Mouse (Mus musculus): ENCODE data around the gene Syne1. TPM values are rescaled to one million over a fixed set of nuclear protein-coding genes. Genes with fewer than 3 reads are reported as not detected.

The Syne1 gene
- polyA plus RNA-seq, 1 experiment from 2014 or later = 2.4 TPM

DNA sequence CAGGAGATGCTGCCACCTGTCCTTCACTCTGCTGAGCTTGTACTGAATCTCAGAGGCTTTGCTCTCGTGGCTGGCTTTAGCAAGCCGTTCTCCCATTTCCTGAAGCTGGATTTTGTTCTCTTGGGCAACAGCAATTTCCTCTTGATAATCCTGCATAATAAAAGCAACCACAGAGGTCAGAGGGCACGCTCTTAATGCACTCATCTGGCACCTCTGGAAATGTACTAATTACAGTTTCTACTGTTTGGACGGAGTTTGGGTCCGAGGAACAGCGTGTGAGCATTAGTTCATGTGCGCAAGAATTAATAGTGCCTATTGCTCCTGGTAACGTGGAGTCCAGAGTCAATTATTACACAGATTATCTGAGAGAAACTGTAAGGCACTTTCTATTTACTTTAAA, 479.2 kb downstream of the Syne1 start:
- Histone ChIP-seq H3K9ac (ENCODE audit: low read length) (no peak overlapping the region), H3K9me3 (ENCODE audit: control insufficient read depth, low read length) (no peaks in the 10 kb centered on the region), H3K27ac (ENCODE audit: low read depth, low read length) (no peak overlapping the region), H3K4me3 (ENCODE audit: low read depth, low read length) (no peak overlapping the region), H3K4me1 (replicated peaks; ENCODE audit: control insufficient read depth, insufficient read depth, low read length) (no peaks in the 10 kb centered on the region), H3K4me2 (ENCODE audit: low read depth, low read length, severe bottlenecking) (no peak overlapping the region), H3K27me3 (ENCODE audit: control insufficient read depth, insufficient read depth, low read length) (no peaks in the 10 kb centered on the region), H3K36me3 (ENCODE audit: control insufficient read depth, insufficient read depth, low read length) (no peaks in the 10 kb centered on the region)
- DNase-seq (ENCODE audit: low spot score) (no peak), ATAC-seq (replicated peaks; ENCODE audit: low FRiP score) (no peak)
- WGBS = 83% methylated on average over 8 of the region's 8 CpGs

DNA sequence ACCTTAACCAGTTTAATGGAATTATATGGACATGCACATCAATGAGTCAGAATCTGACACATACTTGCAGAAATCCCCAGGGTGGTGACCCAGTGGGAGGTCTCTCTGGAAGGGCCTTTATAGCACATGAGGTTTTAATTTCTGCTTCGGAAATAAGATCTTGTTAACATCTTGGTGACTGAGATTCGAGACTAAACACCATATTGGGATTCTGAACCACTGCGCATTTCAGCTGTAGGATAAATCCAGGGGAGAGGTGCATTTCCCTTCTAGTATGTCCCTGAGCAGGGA, 480.4 kb downstream of the Syne1 start:
- Histone ChIP-seq H3K9me3 (ENCODE audit: control insufficient read depth, low read length) (no peaks in the 10 kb centered on the region), H3K4me3 (ENCODE audit: low read depth, low read length) (no peak overlapping the region), H3K27me3 (ENCODE audit: control insufficient read depth, insufficient read depth, low read length) (no peaks in the 10 kb centered on the region), H3K4me2 (ENCODE audit: low read depth, low read length, severe bottlenecking) (no peak overlapping the region), H3K9ac (ENCODE audit: low read length) (no peak overlapping the region), H3K4me1 (replicated peaks; ENCODE audit: control insufficient read depth, insufficient read depth, low read length) (no peaks in the 10 kb centered on the region), H3K36me3 (ENCODE audit: control insufficient read depth, insufficient read depth, low read length) (no peaks in the 10 kb centered on the region), H3K27ac (ENCODE audit: low read depth, low read length) (no peak overlapping the region)
- ATAC-seq (replicated peaks; ENCODE audit: low FRiP score) = no peak
- no peak for DNase-seq (ENCODE audit: low spot score)
- 78% methylated on average over 3 of the region's 3 CpGs for WGBS

DNA sequence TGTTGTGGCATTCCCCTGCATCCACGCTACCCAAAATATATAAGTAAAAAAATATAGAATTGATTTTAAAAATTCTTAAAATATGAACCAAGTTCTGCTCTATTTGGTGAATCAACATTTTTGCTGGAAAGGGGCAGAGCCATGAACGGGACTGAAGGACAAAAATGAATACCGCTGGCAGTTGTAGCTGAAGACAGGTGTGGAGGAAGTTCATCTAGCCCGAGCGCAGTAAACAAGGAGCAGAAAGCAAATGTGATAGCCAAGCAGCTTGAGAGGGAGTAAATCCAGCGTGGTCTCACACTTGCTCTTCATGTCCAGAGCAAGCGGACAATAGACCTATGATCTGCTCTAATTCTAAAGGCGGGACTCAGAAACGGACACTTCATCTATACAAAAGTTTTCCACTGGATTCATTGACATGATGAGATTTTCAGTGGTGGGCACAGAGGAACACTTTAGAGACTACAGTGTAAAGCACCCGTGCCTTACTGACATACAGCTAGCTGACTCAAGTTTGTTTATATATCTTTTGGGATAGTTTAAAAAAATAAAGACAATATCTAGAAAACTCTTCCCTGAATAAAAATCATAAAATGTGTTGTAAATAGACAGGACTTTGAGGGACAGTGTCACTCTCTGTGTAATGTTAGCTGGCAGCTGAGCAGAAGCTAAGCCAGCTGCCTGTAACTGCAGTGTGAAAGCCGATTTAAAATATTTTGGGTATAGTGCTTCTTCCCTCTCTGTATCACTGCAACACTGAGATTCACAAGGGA, 480.9 kb downstream of the Syne1 start:
- H3K4me1 ChIP-seq (replicated peaks; ENCODE audit: control insufficient read depth, insufficient read depth, low read length) = no peaks in the 10 kb centered on the region
- H3K27ac ChIP-seq (ENCODE audit: low read depth, low read length) = no peak overlapping the region
- no peak overlapping the region for H3K4me3 ChIP-seq (ENCODE audit: low read depth, low read length)
- no peaks in the 10 kb centered on the region for H3K36me3 ChIP-seq (ENCODE audit: control insufficient read depth, insufficient read depth, low read length)
- WGBS = 88% methylated on average over 11 of the region's 11 CpGs
- no peak overlapping the region for H3K9ac ChIP-seq (ENCODE audit: low read length)
- H3K9me3 ChIP-seq (ENCODE audit: control insufficient read depth, low read length) = no peaks in the 10 kb centered on the region
- ATAC-seq (replicated peaks; ENCODE audit: low FRiP score) (no peak), DNase-seq (ENCODE audit: low spot score) (no peak)
- H3K27me3 ChIP-seq (ENCODE audit: control insufficient read depth, insufficient read depth, low read length) = no peaks in the 10 kb centered on the region
- no peak overlapping the region for H3K4me2 ChIP-seq (ENCODE audit: low read depth, low read length, severe bottlenecking)

DNA sequence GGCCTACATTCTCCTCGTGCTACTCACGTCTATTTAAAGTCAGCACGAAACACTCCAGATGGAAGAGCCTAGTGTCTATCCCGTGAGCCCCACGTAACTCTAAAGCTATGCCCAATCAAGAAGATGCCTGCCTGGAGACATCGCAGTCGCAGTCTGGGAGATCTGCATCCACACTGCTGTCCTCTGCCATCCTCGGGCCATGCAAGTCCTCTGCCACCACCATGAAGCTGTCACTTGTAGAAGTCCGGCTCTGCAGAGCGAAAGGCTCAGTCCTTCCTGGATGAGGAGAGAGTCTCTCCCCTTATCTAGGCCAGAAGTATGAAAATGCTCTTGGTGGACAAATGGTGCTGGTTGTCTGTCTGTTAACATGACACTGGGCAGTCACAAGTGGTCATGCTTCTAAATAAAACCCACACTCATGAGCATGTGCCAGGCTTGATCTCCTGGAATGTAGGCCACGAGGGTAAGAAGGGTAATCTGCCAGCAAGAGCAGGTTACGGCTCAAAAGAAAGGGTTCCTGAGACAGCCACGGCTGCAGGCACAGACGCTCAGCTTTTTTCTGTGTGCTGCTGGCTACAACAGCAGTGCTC, 482.5 kb downstream of the Syne1 start, which contains the start of gene Gm10097:
Gene Gm10097 (plus strand): TSS at position 517 of the 590 bp plus-strand sequence.
- DNase-seq (ENCODE audit: low spot score) (no peak), ATAC-seq (replicated peaks; ENCODE audit: low FRiP score) (no peak)
- Histone ChIP-seq H3K9ac (ENCODE audit: low read length) (no peak within 1 kb of the TSS), H3K4me2 (ENCODE audit: low read depth, low read length, severe bottlenecking) (no peak within 1 kb of the TSS), H3K9me3 (ENCODE audit: control insufficient read depth, low read length) (no peaks in the 10 kb centered on the region), H3K27me3 (ENCODE audit: control insufficient read depth, insufficient read depth, low read length) (no peaks in the 10 kb centered on the region), H3K4me3 (ENCODE audit: low read depth, low read length) (no peak within 1 kb of the TSS), H3K4me1 (replicated peaks; ENCODE audit: control insufficient read depth, insufficient read depth, low read length) (no peaks in the 10 kb centered on the region), H3K27ac (ENCODE audit: low read depth, low read length) (no peak within 1 kb of the TSS), H3K36me3 (ENCODE audit: control insufficient read depth, insufficient read depth, low read length) (no peaks in the 10 kb centered on the region)
- 90% methylated on average over 14 of the region's 14 CpGs for WGBS

DNA sequence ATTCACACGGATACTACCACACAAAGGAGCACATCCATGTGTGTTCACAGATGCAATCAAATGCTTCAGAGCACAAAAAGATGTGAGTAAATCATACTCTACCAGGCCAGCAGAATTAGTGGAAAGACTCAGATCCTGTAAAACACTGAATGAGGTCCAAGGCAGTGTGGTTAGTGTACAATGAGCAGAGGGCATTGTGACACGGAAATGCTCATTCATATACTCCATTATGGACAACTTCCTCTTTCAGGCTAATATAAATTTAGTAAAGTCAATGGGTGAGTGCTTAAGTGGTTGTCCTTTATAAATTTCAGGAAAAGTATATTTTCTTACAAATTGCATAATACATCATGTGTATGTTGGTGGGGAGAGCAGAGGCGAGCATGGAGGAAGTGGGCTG, 484.2 kb downstream of the Syne1 start:
- ATAC-seq (replicated peaks; ENCODE audit: low FRiP score) = no peak
- no peaks in the 10 kb centered on the region for H3K9me3 ChIP-seq (ENCODE audit: control insufficient read depth, low read length)
- WGBS = 87% methylated on average over 3 of the region's 3 CpGs

DNA sequence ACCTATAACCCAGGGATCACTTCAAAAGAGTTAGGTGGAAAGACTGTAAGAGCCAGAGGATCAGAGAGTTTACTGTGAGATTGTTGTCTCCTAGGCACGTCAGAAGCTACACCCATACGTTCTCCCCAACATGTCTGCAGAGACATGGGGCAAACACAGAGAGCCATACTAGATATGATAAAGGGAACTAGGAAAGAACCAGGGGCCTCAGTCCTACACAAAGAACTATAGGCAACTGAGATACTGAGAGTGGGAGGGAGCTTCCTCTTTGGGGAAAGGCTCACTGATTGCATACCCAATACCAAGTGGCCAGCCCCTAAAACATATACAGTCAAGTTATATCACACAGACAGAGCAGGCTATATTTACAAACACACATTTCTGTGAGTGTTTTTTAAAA, 491.3 kb downstream of the Syne1 start:
- ATAC-seq (replicated peaks; ENCODE audit: low FRiP score) (no peak), DNase-seq (ENCODE audit: low spot score) (no peak)
- Histone ChIP-seq H3K4me1 (replicated peaks; ENCODE audit: control insufficient read depth, insufficient read depth, low read length) (peaks cover 5% of the 10 kb centered on the region; the same call in 1 of the 2 replicates), H3K9ac (ENCODE audit: low read length) (no peak overlapping the region), H3K4me3 (ENCODE audit: low read depth, low read length) (no peak overlapping the region), H3K9me3 (ENCODE audit: control insufficient read depth, low read length) (no peaks in the 10 kb centered on the region), H3K4me2 (ENCODE audit: low read depth, low read length, severe bottlenecking) (no peak overlapping the region), H3K36me3 (ENCODE audit: control insufficient read depth, insufficient read depth, low read length) (no peaks in the 10 kb centered on the region), H3K27me3 (ENCODE audit: control insufficient read depth, insufficient read depth, low read length) (no peaks in the 10 kb centered on the region), H3K27ac (ENCODE audit: low read depth, low read length) (no peak overlapping the region)
- WGBS = 89% methylated on average over 2 of the region's 2 CpGs

More for the DNA sequence above, 484.2 kb downstream of the Syne1 start:
- Histone ChIP-seq H3K36me3 (ENCODE audit: control insufficient read depth, insufficient read depth, low read length) (no peaks in the 10 kb centered on the region), H3K4me3 (ENCODE audit: low read depth, low read length) (no peak overlapping the region), H3K4me1 (replicated peaks; ENCODE audit: control insufficient read depth, insufficient read depth, low read length) (no peaks in the 10 kb centered on the region), H3K9ac (ENCODE audit: low read length) (no peak overlapping the region), H3K27ac (ENCODE audit: low read depth, low read length) (no peak overlapping the region), H3K4me2 (ENCODE audit: low read depth, low read length, severe bottlenecking) (no peak overlapping the region), H3K27me3 (ENCODE audit: control insufficient read depth, insufficient read depth, low read length) (no peaks in the 10 kb centered on the region)
- DNase-seq (ENCODE audit: low spot score) = no peak

DNA sequence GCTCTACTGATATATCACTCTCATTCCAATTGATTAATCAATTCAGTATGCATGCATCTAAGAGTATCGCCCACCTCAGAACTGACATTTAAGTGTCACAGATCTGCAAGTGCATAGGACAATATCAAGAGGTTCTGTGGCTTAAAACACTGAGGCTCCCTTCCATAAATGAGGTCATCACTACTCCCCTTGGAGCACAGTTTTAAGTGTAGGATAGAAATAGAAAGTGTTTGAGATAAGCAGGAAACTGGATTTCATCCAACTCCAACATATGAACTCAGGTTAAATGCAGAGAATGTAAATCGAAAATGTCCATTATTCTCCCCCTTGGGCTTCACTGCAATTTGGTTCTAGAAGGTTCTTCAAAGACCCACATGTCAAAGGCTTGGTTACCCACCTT, 492.4 kb downstream of the Syne1 start:
- whole genome bisulfite sequencing = 84% methylated on average over 2 of the region's 2 CpGs
- Histone ChIP-seq H3K27ac (ENCODE audit: low read depth, low read length) (no peak overlapping the region), H3K4me2 (ENCODE audit: low read depth, low read length, severe bottlenecking) (no peak overlapping the region), H3K4me1 (replicated peaks; ENCODE audit: control insufficient read depth, insufficient read depth, low read length) (peaks cover 5% of the 10 kb centered on the region; the same call in 1 of the 2 replicates), H3K9ac (ENCODE audit: low read length) (no peak overlapping the region), H3K4me3 (ENCODE audit: low read depth, low read length) (no peak overlapping the region), H3K9me3 (ENCODE audit: control insufficient read depth, low read length) (no peaks in the 10 kb centered on the region), H3K27me3 (ENCODE audit: control insufficient read depth, insufficient read depth, low read length) (no peaks in the 10 kb centered on the region), H3K36me3 (ENCODE audit: control insufficient read depth, insufficient read depth, low read length) (no peaks in the 10 kb centered on the region)
- DNase-seq (ENCODE audit: low spot score) (no peak), ATAC-seq (replicated peaks; ENCODE audit: low FRiP score) (no peak)

DNA sequence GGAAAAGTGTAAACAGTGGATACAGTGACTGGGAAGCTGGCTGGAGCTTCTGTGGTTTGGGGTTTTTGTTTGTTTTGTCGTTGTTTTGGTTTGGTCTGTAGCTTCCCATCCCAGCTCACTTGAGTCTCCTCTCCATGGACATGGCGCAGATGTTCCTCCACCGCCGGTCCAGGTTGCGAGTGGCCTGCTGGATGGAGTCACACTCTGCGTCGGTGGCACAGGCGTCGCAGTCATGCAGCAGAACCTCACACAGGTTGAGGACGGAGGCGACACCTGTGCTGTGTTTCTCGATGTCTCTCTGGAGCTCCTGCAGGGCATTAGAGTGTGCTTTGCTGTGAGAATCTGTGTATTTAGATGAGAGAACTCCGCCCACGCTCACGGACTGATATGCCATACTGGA, 493.6 kb downstream of the Syne1 start:
- no peak for DNase-seq (ENCODE audit: low spot score)

DNA sequence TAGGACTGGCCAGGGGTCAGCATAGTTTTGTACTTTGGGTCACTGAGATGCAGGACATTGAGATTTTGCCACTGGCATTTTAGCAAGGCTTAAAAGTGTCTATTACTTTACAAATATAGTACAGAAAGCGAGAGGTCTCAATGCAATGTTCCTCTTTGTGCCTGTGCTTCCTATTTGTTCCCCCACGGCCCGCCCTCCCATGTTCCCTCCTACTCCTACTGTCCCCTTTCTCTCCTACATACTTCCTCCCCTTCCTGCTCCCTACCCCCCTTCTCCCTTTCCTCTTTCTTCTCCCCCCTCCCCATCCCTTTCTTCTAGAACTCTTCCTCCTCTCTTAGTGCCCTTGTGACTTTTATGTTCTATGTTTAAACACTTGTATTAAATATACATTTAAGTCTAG, 494.3 kb downstream of the Syne1 start:
- Histone ChIP-seq H3K4me1 (replicated peaks; ENCODE audit: control insufficient read depth, insufficient read depth, low read length) (peaks cover 5% of the 10 kb centered on the region; the same call in 1 of the 2 replicates), H3K27me3 (ENCODE audit: control insufficient read depth, insufficient read depth, low read length) (no peaks in the 10 kb centered on the region), H3K27ac (ENCODE audit: low read depth, low read length) (no peak overlapping the region), H3K36me3 (ENCODE audit: control insufficient read depth, insufficient read depth, low read length) (no peaks in the 10 kb centered on the region), H3K9me3 (ENCODE audit: control insufficient read depth, low read length) (no peaks in the 10 kb centered on the region), H3K9ac (ENCODE audit: low read length) (no peak overlapping the region), H3K4me2 (ENCODE audit: low read depth, low read length, severe bottlenecking) (no peak overlapping the region), H3K4me3 (ENCODE audit: low read depth, low read length) (no peak overlapping the region)
- DNase-seq (ENCODE audit: low spot score) (no peak), ATAC-seq (replicated peaks; ENCODE audit: low FRiP score) (no peak)
- 77% methylated on average over 3 of the region's 3 CpGs for WGBS

More for the DNA sequence above, 493.6 kb downstream of the Syne1 start:
- Histone ChIP-seq H3K4me3 (ENCODE audit: low read depth, low read length) (no peak overlapping the region), H3K27ac (ENCODE audit: low read depth, low read length) (no peak overlapping the region), H3K9me3 (ENCODE audit: control insufficient read depth, low read length) (no peaks in the 10 kb centered on the region), H3K27me3 (ENCODE audit: control insufficient read depth, insufficient read depth, low read length) (no peaks in the 10 kb centered on the region), H3K36me3 (ENCODE audit: control insufficient read depth, insufficient read depth, low read length) (no peaks in the 10 kb centered on the region), H3K4me1 (replicated peaks; ENCODE audit: control insufficient read depth, insufficient read depth, low read length) (peaks cover 5% of the 10 kb centered on the region; the same call in 1 of the 2 replicates), H3K9ac (ENCODE audit: low read length) (no peak overlapping the region), H3K4me2 (ENCODE audit: low read depth, low read length, severe bottlenecking) (no peak overlapping the region)
- no peak for ATAC-seq (replicated peaks; ENCODE audit: low FRiP score)
- 96% methylated on average over 15 of the region's 15 CpGs for WGBS
